Mouse (Mus musculus): ENCODE data around the gene Cdc42bpa. TPM values are rescaled to one million over a fixed set of nuclear protein-coding genes. Genes with fewer than 3 reads are reported as not detected.

The Cdc42bpa gene
- polyA plus RNA-seq, 3 experiments from 2014 or later = 0.16 to 0.83 TPM; not detected in 1

GRCm38 (mm10) chr1:180169161-180169560 is 208.9 kb downstream of the Cdc42bpa start:
- no peak for ATAC-seq

- no peak for ATAC-seq
These were observed 209.8 kb downstream of the Cdc42bpa start for GRCm38 (mm10) chr1:180170071-180170470.

- no peak for ATAC-seq
These were observed 211.6 kb downstream of the Cdc42bpa start for GRCm38 (mm10) chr1:180171883-180172282.

GRCm38 (mm10) chr1:180172600-180172999 is 212.3 kb downstream of the Cdc42bpa start:
- ATAC-seq = no peak

- ATAC-seq = no peak
These were observed 212.7 kb downstream of the Cdc42bpa start for GRCm38 (mm10) chr1:180173017-180173416.

- no peak for ATAC-seq
These were observed 214.4 kb downstream of the Cdc42bpa start for GRCm38 (mm10) chr1:180174718-180175117.

GRCm38 (mm10) chr1:180175167-180175566 is 214.9 kb downstream of the Cdc42bpa start:
- peak; percentile 41 for ATAC-seq

GRCm38 (mm10) chr1:180175635-180176034 is 215.4 kb downstream of the Cdc42bpa start:
- no peak for ATAC-seq

- ATAC-seq = no peak
These were observed 216.5 kb downstream of the Cdc42bpa start for GRCm38 (mm10) chr1:180176784-180177183.

GRCm38 (mm10) chr1:180178340-180178739 is 218.1 kb downstream of the Cdc42bpa start:
- ATAC-seq = no peak

- ATAC-seq = no peak
These were observed 218.8 kb downstream of the Cdc42bpa start for GRCm38 (mm10) chr1:180179100-180179499.

- no peak for ATAC-seq
These were observed 219.6 kb downstream of the Cdc42bpa start for GRCm38 (mm10) chr1:180179840-180180239.

GRCm38 (mm10) chr1:180181304-180181965 is 221.2 kb downstream of the Cdc42bpa start:
- no peak for ATAC-seq

GRCm38 (mm10) chr1:180181966-180182319 is 221.7 kb downstream of the Cdc42bpa start:
- no peak for ATAC-seq

- no peak for ATAC-seq
These were observed 222.5 kb downstream of the Cdc42bpa start for GRCm38 (mm10) chr1:180182731-180183130.

GRCm38 (mm10) chr1:180183525-180184159 is 223.4 kb downstream of the Cdc42bpa start:
- no peak for ATAC-seq

GRCm38 (mm10) chr1:180184768-180185167 is 224.5 kb downstream of the Cdc42bpa start:
- ATAC-seq = no peak

- ATAC-seq = no peak
These were observed 225.6 kb downstream of the Cdc42bpa start for GRCm38 (mm10) chr1:180185877-180186276.

GRCm38 (mm10) chr1:180186371-180186770 is 226.1 kb downstream of the Cdc42bpa start:
- no peak for ATAC-seq

- ATAC-seq = no peak
These were observed 228.7 kb downstream of the Cdc42bpa start for GRCm38 (mm10) chr1:180188951-180189350.

- no peak for ATAC-seq
These were observed 230.8 kb downstream of the Cdc42bpa start for GRCm38 (mm10) chr1:180191112-180191511.

GRCm38 (mm10) chr1:180191651-180192220 is 231.5 kb downstream of the Cdc42bpa start:
- no peak for ATAC-seq

GRCm38 (mm10) chr1:180192866-180193265 is 232.6 kb downstream of the Cdc42bpa start:
- ATAC-seq = no peak

GRCm38 (mm10) chr1:180193391-180193935 is 233.2 kb downstream of the Cdc42bpa start:
- no peak for ATAC-seq
